Mouse (Mus musculus): ENCODE results near the gene Msmp. TPM values are rescaled to one million over a fixed set of nuclear protein-coding genes. Genes with fewer than 3 reads are reported as not detected.
"Not testable (repeated sequence)": the region's sequence is repeated elsewhere in the genome, so short reads cannot be mapped to it uniquely, and the experiment has no call there.

Gene Msmp
- polyA plus RNA-seq, 1 experiment from 2014 or later = 0.89 TPM

DNA sequence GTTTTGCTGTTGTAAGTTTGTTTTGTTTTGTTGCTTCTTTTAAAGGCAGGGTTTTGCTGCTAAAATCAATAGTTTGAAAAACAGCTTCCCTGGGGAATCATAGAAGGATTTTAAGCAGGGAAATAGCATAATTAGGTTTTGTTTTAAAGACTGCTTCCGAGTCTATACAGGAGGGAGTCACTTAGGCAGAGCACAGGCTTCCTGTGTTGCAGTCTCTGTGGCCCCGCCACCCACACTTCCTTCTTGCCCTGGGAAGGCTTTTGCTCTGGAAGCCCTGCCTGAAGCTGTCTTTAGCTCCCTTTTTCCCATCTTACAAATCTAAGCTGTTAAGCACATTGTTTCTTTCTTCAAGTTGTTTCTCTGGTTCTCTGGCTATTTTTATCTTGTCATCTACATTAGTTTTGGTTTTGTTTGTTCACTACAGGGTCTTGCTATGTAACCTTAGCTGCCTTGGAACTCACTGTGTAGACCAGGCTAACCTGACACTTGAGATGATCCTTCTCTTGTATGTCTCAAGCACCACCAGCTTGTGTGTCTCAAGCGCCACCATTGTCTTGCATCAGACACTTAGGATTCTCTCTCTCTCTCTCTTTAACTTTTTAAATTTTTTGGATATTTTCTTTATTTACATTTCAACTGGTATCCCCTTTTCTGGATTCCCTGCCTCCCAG, 28.9 kb upstream of the Msmp start:
- WGBS = 67% methylated on average over 3 of the region's 3 CpGs
- Histone ChIP-seq H3K4me3 (replicated peaks) (no peak overlapping the region), H3K36me3 (replicated peaks) (no peaks in the 10 kb centered on the region), H3K27me3 (no peaks in the 10 kb centered on the region), H3K9ac (no peak overlapping the region), H3K4me2 (no peak overlapping the region), H3K4me1 (no peaks in the 10 kb centered on the region), H3K27ac (no peak overlapping the region), H3K9me3 (no peaks in the 10 kb centered on the region)
- ATAC-seq (ENCODE audit: low FRiP score) = no peak

DNA sequence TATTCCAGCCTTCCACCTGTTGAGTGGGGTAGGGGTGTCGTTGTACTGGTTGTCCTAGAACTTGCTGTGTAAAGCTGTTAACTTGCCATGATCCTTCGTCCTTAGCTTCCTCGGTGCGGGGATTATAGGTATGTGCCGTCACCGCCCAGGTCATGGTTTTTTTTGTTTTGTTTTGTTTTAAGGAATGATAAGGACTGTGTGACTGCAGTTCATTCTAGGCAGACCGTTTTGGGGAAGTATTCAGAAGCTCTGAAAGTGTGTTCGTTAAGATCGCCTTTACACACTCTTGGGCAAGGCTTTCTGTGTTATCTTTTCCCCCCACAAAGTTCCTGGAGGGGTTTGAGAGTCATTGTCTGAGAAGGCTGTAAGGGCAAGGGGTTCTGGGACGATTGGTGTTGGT, 28.2 kb upstream of the Msmp start:
- Histone ChIP-seq H3K27ac (no peak overlapping the region), H3K9me3 (no peaks in the 10 kb centered on the region), H3K4me1 (no peaks in the 10 kb centered on the region), H3K27me3 (no peaks in the 10 kb centered on the region), H3K9ac (no peak overlapping the region), H3K4me2 (no peak overlapping the region), H3K36me3 (replicated peaks) (no peaks in the 10 kb centered on the region), H3K4me3 (replicated peaks) (no peak overlapping the region)
- 65% methylated on average over 10 of the region's 10 CpGs for WGBS
- ATAC-seq (ENCODE audit: low FRiP score) = no peak

DNA sequence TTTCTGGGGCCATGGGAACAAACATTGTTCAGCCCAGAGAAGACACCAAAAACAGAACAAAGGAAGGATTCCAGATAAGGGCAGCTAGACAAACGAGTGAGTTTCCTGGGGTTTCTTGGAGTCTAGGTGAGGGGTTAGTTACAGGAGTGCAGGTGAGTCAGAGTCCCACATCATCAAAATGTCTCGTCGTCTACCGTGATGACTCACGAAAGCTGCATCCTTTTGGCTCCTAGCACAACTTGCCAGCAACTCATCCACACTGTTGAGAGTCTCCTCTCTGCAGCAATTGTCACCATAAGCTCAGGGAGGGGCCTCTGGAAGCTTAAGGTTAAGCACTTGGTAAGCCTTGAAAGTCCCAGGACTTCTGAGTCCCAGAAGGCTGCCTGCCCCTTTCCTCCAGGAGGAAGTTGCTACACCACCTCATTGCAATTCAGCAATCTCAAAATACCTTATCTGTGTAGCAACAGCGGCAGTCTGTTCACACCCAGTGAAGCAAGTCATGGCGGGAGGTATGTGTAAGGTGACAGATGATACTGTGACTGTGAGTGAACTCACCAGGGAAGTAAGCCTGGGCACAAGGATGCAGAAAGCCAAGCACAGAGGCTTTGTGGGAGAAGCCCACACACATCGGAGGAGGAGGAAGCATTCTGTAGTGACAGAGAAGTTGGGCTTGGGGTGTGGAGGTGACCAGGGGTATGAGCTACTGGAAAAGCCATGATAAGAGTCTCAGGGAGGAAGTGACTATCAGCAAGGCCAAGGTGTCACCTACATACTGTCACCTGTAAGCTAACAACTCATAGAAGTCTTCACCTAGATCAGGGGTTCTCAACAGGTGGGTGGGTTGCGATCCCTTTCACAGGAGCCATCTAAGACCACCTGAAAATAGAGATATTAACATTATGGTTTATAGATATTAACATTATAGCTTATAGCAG, 20.7 kb upstream of the Msmp start:
- no peaks in the 10 kb centered on the region for H3K9me3 ChIP-seq
- H3K9ac ChIP-seq = no peak overlapping the region
- no peaks in the 10 kb centered on the region for H3K4me1 ChIP-seq
- no peak overlapping the region for H3K27ac ChIP-seq
- H3K4me3 ChIP-seq (replicated peaks) = no peak overlapping the region
- no peak overlapping the region for H3K4me2 ChIP-seq
- ATAC-seq (ENCODE audit: low FRiP score) = no peak
- 81% methylated on average over 9 of the region's 9 CpGs for WGBS
- no peaks in the 10 kb centered on the region for H3K27me3 ChIP-seq
- H3K36me3 ChIP-seq (replicated peaks) = no peaks in the 10 kb centered on the region

DNA sequence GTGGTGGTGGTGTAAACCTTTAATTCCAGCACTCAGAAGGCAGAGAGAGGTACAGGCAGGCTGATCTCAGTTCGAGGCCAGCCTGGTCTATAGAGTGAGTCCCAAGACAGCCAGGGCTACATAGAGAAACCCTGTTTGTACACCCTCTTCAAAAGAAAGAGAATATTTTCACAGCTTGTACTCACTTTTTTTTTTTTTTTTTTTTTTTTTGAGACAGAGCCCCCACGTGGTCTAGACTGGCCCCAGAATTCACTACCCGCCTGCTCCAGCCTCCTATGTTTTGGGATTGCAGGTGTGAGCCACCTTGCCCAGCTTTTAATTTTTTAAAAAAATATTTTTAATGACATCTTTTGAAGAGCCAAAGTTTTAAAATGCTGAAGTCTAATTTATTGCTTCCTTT, 19.8 kb upstream of the Msmp start:
- no peaks in the 10 kb centered on the region for H3K4me1 ChIP-seq
- no peaks in the 10 kb centered on the region for H3K36me3 ChIP-seq (replicated peaks)
- H3K9ac ChIP-seq = no peak overlapping the region
- no peaks in the 10 kb centered on the region for H3K9me3 ChIP-seq
- H3K27me3 ChIP-seq = no peaks in the 10 kb centered on the region
- no peak overlapping the region for H3K27ac ChIP-seq
- no peak overlapping the region for H3K4me2 ChIP-seq
- no peak for ATAC-seq (ENCODE audit: low FRiP score)
- WGBS = 79% methylated on average over 3 of the region's 3 CpGs
- H3K4me3 ChIP-seq (replicated peaks) = no peak overlapping the region

DNA sequence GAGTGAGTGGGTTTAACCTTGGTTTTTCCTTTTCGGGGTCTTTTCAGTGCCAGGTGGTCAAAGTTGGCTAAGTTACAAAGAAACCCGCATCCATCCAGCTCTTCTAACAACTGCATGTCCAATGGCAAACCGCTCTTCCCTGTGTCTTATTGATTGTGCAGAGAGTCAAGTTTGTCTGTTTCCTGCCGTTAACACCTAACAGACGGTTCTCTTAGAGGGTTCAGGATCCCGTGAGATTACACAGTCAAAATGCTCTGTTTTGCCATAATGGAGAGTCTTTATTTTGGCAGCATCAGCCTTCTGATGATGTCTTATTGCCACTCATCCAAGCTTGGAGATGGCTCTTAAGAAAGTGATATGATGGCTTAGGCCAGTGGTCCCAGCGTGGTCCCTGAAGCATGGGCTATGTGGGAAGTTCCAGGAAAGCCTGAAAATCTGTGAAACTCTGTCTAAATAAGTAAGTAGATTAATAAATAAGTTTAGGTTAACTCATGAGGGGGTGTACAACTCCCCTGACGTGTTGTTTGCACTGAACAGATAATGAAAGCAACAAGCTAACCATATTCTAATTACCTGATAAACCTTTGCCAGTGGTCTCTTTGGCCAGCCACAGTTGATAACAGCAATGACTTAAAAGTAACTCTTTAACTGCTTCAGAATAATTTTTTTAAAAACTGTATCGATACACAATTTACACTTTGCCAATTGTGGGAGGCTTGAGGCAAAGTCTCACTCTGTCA, 16.1 kb upstream of the Msmp start:
- no peak overlapping the region for H3K4me3 ChIP-seq (replicated peaks)
- H3K9me3 ChIP-seq = no peaks in the 10 kb centered on the region
- H3K4me2 ChIP-seq = no peak overlapping the region
- 80% methylated on average over 9 of the region's 9 CpGs for WGBS
- ATAC-seq (ENCODE audit: low FRiP score) = no peak
- H3K36me3 ChIP-seq (replicated peaks) = no peaks in the 10 kb centered on the region
- H3K9ac ChIP-seq = no peak overlapping the region
- no peaks in the 10 kb centered on the region for H3K27me3 ChIP-seq
- no peak overlapping the region for H3K27ac ChIP-seq
- H3K4me1 ChIP-seq = no peaks in the 10 kb centered on the region

DNA sequence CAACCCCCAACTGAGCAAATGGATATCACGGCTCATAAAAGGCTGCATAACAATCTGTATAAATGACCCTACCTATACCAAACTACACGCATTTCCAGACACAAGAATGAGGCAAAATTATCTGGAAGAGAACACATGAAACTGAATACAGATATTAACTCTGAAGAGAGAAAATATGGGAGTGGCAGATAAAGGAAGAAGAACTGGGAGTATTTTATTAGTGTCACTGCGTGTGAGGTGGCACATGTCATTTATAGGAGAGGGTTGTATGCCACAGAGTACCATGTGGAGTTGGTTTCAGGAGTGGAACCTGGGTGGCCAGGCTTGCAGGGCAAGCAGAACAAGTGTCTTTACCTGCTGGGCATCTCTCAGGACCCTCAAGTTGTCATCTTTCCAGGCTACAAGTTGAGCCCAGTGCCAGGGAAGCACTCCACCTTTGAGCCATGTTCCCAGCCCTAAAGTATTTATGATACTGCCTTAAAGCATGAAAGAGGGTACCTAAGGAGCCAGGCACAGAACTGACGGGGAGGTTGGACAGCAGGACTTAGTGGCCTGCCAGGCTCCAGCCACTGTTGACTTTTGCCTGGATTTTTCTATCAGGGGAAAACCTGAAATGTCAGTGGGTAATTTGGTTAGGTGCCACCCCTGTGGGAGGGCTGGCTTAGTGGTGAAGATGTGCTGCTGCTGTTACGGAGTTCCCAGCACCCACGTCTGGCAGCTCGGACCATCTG, 14.5 kb upstream of the Msmp start:
- WGBS = 88% methylated on average over 7 of the region's 7 CpGs
- no peaks in the 10 kb centered on the region for H3K27me3 ChIP-seq
- no peak overlapping the region for H3K4me2 ChIP-seq
- no peaks in the 10 kb centered on the region for H3K36me3 ChIP-seq (replicated peaks)
- H3K27ac ChIP-seq = no peak overlapping the region
- H3K9ac ChIP-seq = no peak overlapping the region
- H3K4me1 ChIP-seq = no peaks in the 10 kb centered on the region
- no peak overlapping the region for H3K4me3 ChIP-seq (replicated peaks)
- ATAC-seq (ENCODE audit: low FRiP score) = no peak
- H3K9me3 ChIP-seq = no peaks in the 10 kb centered on the region

DNA sequence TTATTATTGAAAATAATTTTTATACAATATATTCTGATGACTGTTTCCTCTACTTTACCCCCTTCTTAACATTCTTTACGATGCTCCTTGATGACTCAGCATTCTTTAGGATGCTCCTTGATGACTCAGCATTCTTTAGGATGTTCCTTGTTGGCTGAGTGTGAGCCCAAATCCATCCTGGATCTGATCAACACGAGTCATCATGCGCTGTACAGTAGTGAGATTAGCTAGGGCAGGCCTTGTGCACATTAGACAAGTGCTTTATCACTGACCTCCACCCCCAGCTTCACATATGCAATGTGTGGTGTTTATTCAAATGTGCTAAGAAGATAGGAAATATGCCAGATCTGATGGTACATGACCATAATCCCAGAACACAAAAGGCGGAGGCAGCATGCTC, 13.9 kb upstream of the Msmp start:
- H3K4me2 ChIP-seq = no peak overlapping the region
- H3K27ac ChIP-seq = no peak overlapping the region
- 86% methylated on average over 4 of the region's 4 CpGs for WGBS
- no peaks in the 10 kb centered on the region for H3K4me1 ChIP-seq
- H3K36me3 ChIP-seq (replicated peaks) = no peaks in the 10 kb centered on the region
- H3K4me3 ChIP-seq (replicated peaks) = no peak overlapping the region
- no peak overlapping the region for H3K9ac ChIP-seq
- H3K27me3 ChIP-seq = no peaks in the 10 kb centered on the region
- ATAC-seq (ENCODE audit: low FRiP score) = no peak
- no peaks in the 10 kb centered on the region for H3K9me3 ChIP-seq

DNA sequence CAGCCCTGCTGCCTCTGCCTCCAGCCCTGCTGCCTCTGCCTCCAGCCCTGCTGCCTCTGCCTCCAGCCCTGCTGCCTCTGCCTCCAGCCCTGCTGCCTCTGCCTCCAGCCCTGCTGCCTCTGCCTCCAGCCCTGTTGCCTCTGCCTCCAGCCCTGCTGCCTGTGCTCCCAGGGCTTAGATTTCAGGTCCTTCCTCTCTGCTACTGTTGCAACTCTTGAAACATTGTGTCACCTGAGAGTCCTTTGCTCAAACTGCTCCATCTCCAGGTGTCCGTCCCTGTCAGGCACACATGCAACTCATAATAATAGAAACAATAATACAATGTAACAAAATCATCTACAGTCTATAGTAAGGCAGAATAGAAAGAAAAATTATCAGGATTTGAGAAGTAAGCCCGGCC, 12.3 kb upstream of the Msmp start:
- not testable (repeated sequence) for H3K27ac ChIP-seq; ATAC-seq (ENCODE audit: low FRiP score); H3K4me1 ChIP-seq; H3K9me3 ChIP-seq; H3K9ac ChIP-seq; H3K27me3 ChIP-seq; H3K4me2 ChIP-seq; H3K36me3 ChIP-seq (replicated peaks); H3K4me3 ChIP-seq (replicated peaks)
- WGBS = 80% methylated on average over 2 of the region's 2 CpGs

DNA sequence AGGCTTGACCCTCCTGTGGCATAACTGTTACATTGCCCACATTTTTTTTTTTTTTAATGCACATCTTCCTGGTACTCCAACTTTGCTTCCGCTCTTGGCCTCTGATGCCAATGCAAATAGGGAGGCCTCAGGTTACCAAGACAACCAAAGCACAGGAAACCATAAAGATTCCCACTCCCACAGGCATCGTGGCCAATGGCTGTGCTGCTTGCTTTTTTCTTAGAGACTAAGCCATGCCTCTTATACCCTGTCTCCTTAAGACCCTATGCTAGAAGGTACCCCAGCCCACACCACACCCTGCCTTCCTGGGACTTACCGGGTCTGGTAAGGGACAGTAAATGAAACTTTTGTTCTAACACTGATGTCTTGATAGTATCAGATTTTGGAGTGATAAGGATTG, 9.2 kb upstream of the Msmp start:
- no peak overlapping the region for H3K4me3 ChIP-seq (replicated peaks)

DNA sequence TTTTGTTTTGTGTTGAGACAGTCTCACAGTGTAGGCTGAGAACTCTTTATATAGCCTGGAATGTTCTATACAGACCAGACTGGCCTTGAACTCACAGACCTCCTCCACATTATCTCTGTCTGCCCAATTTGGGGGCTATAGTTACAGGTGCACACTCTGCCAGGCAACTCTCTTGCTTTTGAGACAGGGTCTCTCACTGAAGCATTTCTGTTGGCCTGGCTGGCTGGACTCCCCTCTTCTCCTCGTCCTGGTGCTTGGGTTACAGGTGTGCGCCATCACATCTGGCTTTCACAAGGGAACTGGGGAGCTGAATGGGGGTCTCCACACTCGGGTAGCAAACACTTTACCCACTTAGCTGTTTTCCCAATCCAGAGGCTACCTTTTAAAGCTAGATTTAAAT, 7.7 kb upstream of the Msmp start:
- no peak overlapping the region for H3K9ac ChIP-seq
- H3K36me3 ChIP-seq (replicated peaks) = no peaks in the 10 kb centered on the region
- ATAC-seq (ENCODE audit: low FRiP score) = no peak
- no peak overlapping the region for H3K4me3 ChIP-seq (replicated peaks)
- no peak overlapping the region for H3K4me2 ChIP-seq
- WGBS = 72% methylated on average over 3 of the region's 3 CpGs
- H3K27me3 ChIP-seq = no peaks in the 10 kb centered on the region
- H3K4me1 ChIP-seq = 0 out of 2 replicates have a peak, but pooled peaks cover 2% of the 10 kb centered on the region
- H3K27ac ChIP-seq = no peak overlapping the region
- no peaks in the 10 kb centered on the region for H3K9me3 ChIP-seq

More for the DNA sequence above, 9.2 kb upstream of the Msmp start:
- no peaks in the 10 kb centered on the region for H3K36me3 ChIP-seq (replicated peaks)
- no peak overlapping the region for H3K4me2 ChIP-seq
- H3K27me3 ChIP-seq = no peaks in the 10 kb centered on the region
- WGBS = 76% methylated on average over 3 of the region's 3 CpGs
- H3K4me1 ChIP-seq = no peaks in the 10 kb centered on the region
- ATAC-seq (ENCODE audit: low FRiP score) = no peak
- H3K27ac ChIP-seq = no peak overlapping the region
- no peaks in the 10 kb centered on the region for H3K9me3 ChIP-seq
- no peak overlapping the region for H3K9ac ChIP-seq

DNA sequence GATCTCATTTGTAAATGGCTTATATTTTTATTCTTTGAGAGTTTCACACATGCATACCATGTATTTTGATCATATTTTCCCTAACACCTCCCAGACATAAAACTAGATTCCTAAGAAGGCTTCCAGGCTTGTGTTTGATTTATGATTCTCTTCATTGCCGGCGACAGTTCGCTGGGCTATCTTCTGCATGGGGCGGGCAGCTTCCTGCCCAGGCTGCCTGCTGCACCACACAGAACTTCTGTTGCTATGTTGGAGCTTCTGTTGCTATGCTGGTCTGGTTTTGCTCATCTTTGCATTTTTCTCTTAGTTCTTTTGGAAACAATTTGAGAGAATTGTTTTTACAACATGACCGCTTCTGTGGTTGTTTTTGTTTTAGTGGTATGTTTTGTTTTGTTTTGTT, 7.2 kb upstream of the Msmp start:
- H3K9me3 ChIP-seq = no peaks in the 10 kb centered on the region
- H3K4me2 ChIP-seq = no peak overlapping the region
- H3K27ac ChIP-seq = no peak overlapping the region
- no peak for ATAC-seq (ENCODE audit: low FRiP score)
- 0 out of 2 replicates have a peak, but pooled peaks cover 2% of the 10 kb centered on the region for H3K4me1 ChIP-seq
- H3K36me3 ChIP-seq (replicated peaks) = no peaks in the 10 kb centered on the region
- H3K9ac ChIP-seq = no peak overlapping the region
- WGBS = 94% methylated on average over 5 of the region's 5 CpGs
- H3K27me3 ChIP-seq = no peaks in the 10 kb centered on the region
- H3K4me3 ChIP-seq (replicated peaks) = no peak overlapping the region

DNA sequence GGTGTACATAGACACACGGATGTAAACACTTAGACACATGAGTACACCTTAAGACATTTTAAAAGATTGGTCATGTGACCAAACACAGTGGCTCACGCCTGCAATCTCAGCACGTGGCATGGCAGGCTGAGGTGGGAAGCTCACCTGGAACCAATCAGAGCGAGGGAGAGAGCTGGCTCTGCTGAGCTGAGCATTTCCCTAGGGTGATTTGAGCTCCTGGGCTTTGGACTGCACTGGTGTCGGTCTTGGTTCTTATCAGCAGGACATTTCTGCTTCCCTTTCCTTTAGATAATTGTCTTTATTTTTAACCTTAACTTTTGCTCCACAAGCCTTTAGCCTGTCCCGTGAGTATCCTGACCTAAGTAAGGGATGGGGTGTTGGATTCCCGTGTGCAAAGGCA, 3.4 kb upstream of the Msmp start:
- no peak overlapping the region for H3K27ac ChIP-seq
- 70% methylated on average over 7 of the region's 7 CpGs for WGBS
- H3K4me2 ChIP-seq = no peak overlapping the region
- H3K4me1 ChIP-seq = 0 out of 2 replicates have a peak, but pooled peaks cover 5% of the 10 kb centered on the region
- H3K27me3 ChIP-seq = no peaks in the 10 kb centered on the region
- peaks cover 23% of the 10 kb centered on the region for H3K36me3 ChIP-seq (replicated peaks)
- H3K9ac ChIP-seq = no peak overlapping the region
- no peak for ATAC-seq (ENCODE audit: low FRiP score)
- no peaks in the 10 kb centered on the region for H3K9me3 ChIP-seq
- H3K4me3 ChIP-seq (replicated peaks) = no peak overlapping the region

Measured in forebrain, embryonic 12.5 days (tissue).